Mouse (Mus musculus): ENCODE results near the gene Slc19a3.

Slc19a3 gene

GRCm38 (mm10) chr1:83038109-83038672, at the start of gene Slc19a3:
TSS of gene Slc19a3 (minus strand) at chr1:83038448.
- DNase-seq (ENCODE audit: low read depth, low spot score), result no peak

- no peak for DNase-seq (ENCODE audit: low read depth, low spot score)
These were observed 46.5 kb upstream of the Slc19a3 start for GRCm38 (mm10) chr1:83084790-83085189.

GRCm38 (mm10) chr1:83077016-83077415, 38.8 kb upstream of the Slc19a3 start:
- DNase-seq (ENCODE audit: low read depth, low spot score), result no peak

GRCm38 (mm10) chr1:83076190-83076917, 38.1 kb upstream of the Slc19a3 start:
- peak; percentile 71 for DNase-seq (ENCODE audit: low read depth, low spot score)

- no peak for DNase-seq (ENCODE audit: low read depth, low spot score)
These were observed 37.4 kb upstream of the Slc19a3 start for GRCm38 (mm10) chr1:83075526-83076189.

- no peak for DNase-seq (ENCODE audit: low read depth, low spot score)
These were observed 29.0 kb upstream of the Slc19a3 start for GRCm38 (mm10) chr1:83067205-83067604.

GRCm38 (mm10) chr1:83066577-83066976, 28.3 kb upstream of the Slc19a3 start:
- DNase-seq (ENCODE audit: low read depth, low spot score), result no peak

GRCm38 (mm10) chr1:83064851-83065250, 26.6 kb upstream of the Slc19a3 start:
- DNase-seq (ENCODE audit: low read depth, low spot score), result peak; percentile 81

- no peak for DNase-seq (ENCODE audit: low read depth, low spot score)
These were observed 22.4 kb upstream of the Slc19a3 start, which contains the start of gene Krtap28-13 for GRCm38 (mm10) chr1:83060643-83061042. TSS of gene Krtap28-13 (plus strand) at chr1:83060930.

GRCm38 (mm10) chr1:83059278-83059677, 21.0 kb upstream of the Slc19a3 start, which contains the start of gene A030005K14Rik:
TSS of gene A030005K14Rik (minus strand) at chr1:83059378.
- DNase-seq (ENCODE audit: low read depth, low spot score), result no peak

- DNase-seq (ENCODE audit: low read depth, low spot score), result no peak
These were observed 20.2 kb upstream of the Slc19a3 start for GRCm38 (mm10) chr1:83058481-83058880.

- no peak for DNase-seq (ENCODE audit: low read depth, low spot score)
These were observed 6.7 kb upstream of the Slc19a3 start, which contains the start of gene Gm47969 for GRCm38 (mm10) chr1:83044882-83045427. TSS of gene Gm47969 (plus strand) at chr1:83044932.

- no peak for DNase-seq (ENCODE audit: low read depth, low spot score)
These were observed 4.1 kb upstream of the Slc19a3 start, which contains the start of gene Krtap28-10 for GRCm38 (mm10) chr1:83042380-83042779. TSS of gene Krtap28-10 (minus strand) at chr1:83042480.

GRCm38 (mm10) chr1:83039080-83039479, 832 bp upstream of the Slc19a3 start:
- DNase-seq (ENCODE audit: low read depth, low spot score), result no peak

GRCm38 (mm10) chr1:83036892-83037667, 1.2 kb downstream of the Slc19a3 start:
- DNase-seq (ENCODE audit: low read depth, low spot score), result no peak

GRCm38 (mm10) chr1:83034509-83034908, 3.7 kb downstream of the Slc19a3 start:
- no peak for DNase-seq (ENCODE audit: low read depth, low spot score)

- DNase-seq (ENCODE audit: low read depth, low spot score), result no peak
These were observed 5.7 kb downstream of the Slc19a3 start for GRCm38 (mm10) chr1:83032508-83032907.

- no peak for DNase-seq (ENCODE audit: low read depth, low spot score)
These were observed 6.3 kb downstream of the Slc19a3 start for GRCm38 (mm10) chr1:83031950-83032349.

GRCm38 (mm10) chr1:83016556-83016955, 21.7 kb downstream of the Slc19a3 start:
- DNase-seq (ENCODE audit: low read depth, low spot score), result no peak

- DNase-seq (ENCODE audit: low read depth, low spot score), result no peak
These were observed 22.8 kb downstream of the Slc19a3 start for GRCm38 (mm10) chr1:83015329-83015879.

GRCm38 (mm10) chr1:83014477-83014876, 23.8 kb downstream of the Slc19a3 start:
- DNase-seq (ENCODE audit: low read depth, low spot score), result no peak
